Mouse (Mus musculus): Measurements from ENCODE around the gene Crabp2.

DNA sequence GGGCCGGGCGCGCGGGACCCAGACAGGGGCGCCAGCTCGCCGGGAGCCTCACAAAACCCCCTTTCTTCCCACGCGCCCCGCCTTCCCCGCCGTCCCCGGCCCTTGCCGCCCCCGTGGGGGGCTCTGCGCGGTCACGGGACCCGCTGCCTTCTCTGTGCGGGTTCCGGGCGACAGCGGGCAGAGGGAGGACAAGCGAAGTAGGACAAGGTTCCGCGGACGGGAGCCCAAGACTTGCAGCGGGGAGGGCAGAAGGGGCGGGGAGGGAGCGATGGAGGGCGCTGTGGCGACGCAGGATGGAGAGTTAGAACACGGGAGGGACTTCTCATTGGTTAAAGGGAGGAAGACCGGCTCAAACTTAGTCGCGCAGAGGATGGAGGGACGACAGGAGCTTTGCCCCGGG, 51.7 kb downstream of the Crabp2 start, which contains the start of gene Bcan:
- TF ChIP-seq CTCF (IDR thresholded peaks at IDR 0.05; ENCODE audit: low read depth, low read length): no peak
- no peak for TF ChIP-seq POLR2A (IDR thresholded peaks at IDR 0.05; ENCODE audit: borderline replicate concordance, low read depth, low read length)

Measured in bone marrow macrophage, adult 2 months (primary cell).